Mouse (Mus musculus) midbrain, postnatal 0 days (tissue): ENCODE results near the gene Trp53i11. TPM values are rescaled to one million over a fixed set of nuclear protein-coding genes. Genes with fewer than 3 reads are reported as not detected.

Experiments
- ATAC-seq: fragments of 200-750 bp; cut with Nextera tagmentation; 2 replicates; pipeline ENCODE4 v1.8.0; 2017; ENCODE audit warnings: moderate number of reproducible peaks, mild to moderate bottlenecking, moderate TSS enrichment, moderate library complexity; ENCODE audit not compliant: low FRiP score
- DNase-seq: peaks from one replicate; pipeline ENCODE4 v3.0.0-alpha.2; 2015; ENCODE audit warnings: low spot score
- H3K27ac ChIP-seq: fragments of 300-500 bp; sonication (generic); 2 replicates; pipeline ENCODE4 v1.5.1; 2014; ENCODE audit warnings: low read depth, mild to moderate bottlenecking, low read length, mixed read lengths
- H3K27me3 ChIP-seq: fragments of 300-500 bp; sonication (generic); 2 replicates; pipeline ENCODE4 v1.6.1; 2014; ENCODE audit warnings: low read length, control low read depth, mixed read lengths; ENCODE audit not compliant: insufficient read depth
- H3K36me3 ChIP-seq: fragments of 300-500 bp; sonication (generic); 2 replicates; pipeline ENCODE4 v1.6.1; 2014; ENCODE audit warnings: low read length, control low read depth, mixed read lengths; ENCODE audit not compliant: insufficient read depth
- H3K4me1 ChIP-seq: fragments of 300-500 bp; sonication (generic); 2 replicates; pipeline ENCODE4 v1.6.1; 2014; ENCODE audit warnings: mild to moderate bottlenecking, control low read depth, antibody characterized with exemption, low read length, mixed read lengths; ENCODE audit not compliant: insufficient read depth
- H3K4me2 ChIP-seq: fragments of 300-500 bp; sonication (generic); 2 replicates; pipeline ENCODE4 v1.6.1; 2014; ENCODE audit warnings: low read depth, mild to moderate bottlenecking, low read length, mixed read lengths; ENCODE audit not compliant: poor library complexity, severe bottlenecking
- H3K4me3 ChIP-seq: fragments of 300-500 bp; sonication (generic); 2 replicates; pipeline ENCODE4 v1.5.1; 2014; ENCODE audit warnings: low read depth, mild to moderate bottlenecking, low read length, moderate library complexity
- H3K9ac ChIP-seq: fragments of 300-500 bp; sonication (generic); replicated peaks from 2 replicates; pipeline ENCODE4 v1.6.1; 2014; ENCODE audit warnings: mild to moderate bottlenecking, low read length, moderate library complexity, mixed read lengths; ENCODE audit not compliant: poor library complexity, severe bottlenecking
- H3K9me3 ChIP-seq: fragments of 300-500 bp; sonication (generic); 2 replicates; pipeline ENCODE4 v1.6.1; 2016; ENCODE audit warnings: low read length, control low read depth
- CTCF ChIP-seq: IDR thresholded peaks from 2 replicates; pipeline ENCODE4 v1.5.1; 2016; ENCODE audit warnings: antibody characterized with exemption, mild to moderate bottlenecking
- WGBS: fragments of 180-500 bp; shearing (Covaris S2); extraction: QIAGEN DNeasy Blood & Tissue Kit; methylation state at CpG from one replicate; pipeline ENCODE4 v1.1.7; 2014; 5-methylcytosine and 5-hydroxymethylcytosine counted together
- polyA plus RNA-seq: library from polyadenylated mRNA; unstranded; fragments of >200 nt; fragmentation: Nextera tagmentation; extraction: Ambion mirVana; gene quantifications from 2 replicates; pipeline ENCODE4 v1.2.1, GENCODE M21; 2015
- total RNA-seq: library from RNA; depleted of rRNA; stranded (reverse); fragments of >200 nt; gene quantifications from 2 replicates; pipeline ENCODE4 v1.2.3, GENCODE M21; 2014

Gene Trp53i11
- total and polyA plus RNA-seq, 2 experiments from 2014 or later, result 76.0 to 124 TPM

DNA sequence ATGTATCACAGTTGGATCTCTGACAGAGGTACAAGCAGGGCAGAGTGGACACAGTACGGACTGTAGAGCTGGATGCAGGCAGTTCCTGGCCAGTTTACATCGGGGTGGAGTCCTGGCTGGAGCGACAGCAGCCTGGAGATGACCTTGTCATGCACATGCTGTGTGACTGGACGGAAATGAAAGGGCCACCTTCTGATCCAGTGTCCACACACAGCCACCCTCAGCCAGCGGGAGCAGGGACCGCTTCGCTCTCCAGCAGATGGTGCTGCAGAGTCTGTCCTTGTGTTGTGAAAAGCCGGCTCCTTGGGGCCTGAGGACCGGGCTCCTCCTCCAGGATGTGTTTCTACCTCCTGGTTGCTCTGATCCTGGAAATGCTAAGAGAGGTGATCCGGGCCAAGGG lies 16.3 kb downstream of the Trp53i11 start:
- Histone ChIP-seq H3K9me3 (no peaks in the 10 kb centered on the region), H3K9ac (no peak overlapping the region), H3K27me3 (no peaks in the 10 kb centered on the region), H3K4me1 (no peaks in the 10 kb centered on the region), H3K27ac (no peak overlapping the region), H3K4me3 (no peak overlapping the region), H3K36me3 (peaks cover 4% of the 10 kb centered on the region; the same call in 1 of the 2 replicates), H3K4me2 (no peak overlapping the region)
- peak; percentile 76 for DNase-seq
- WGBS, result 18% methylated on average over 10 of the region's 10 CpGs
- peak; percentile 82 for TF ChIP-seq CTCF
- no peak for ATAC-seq

DNA sequence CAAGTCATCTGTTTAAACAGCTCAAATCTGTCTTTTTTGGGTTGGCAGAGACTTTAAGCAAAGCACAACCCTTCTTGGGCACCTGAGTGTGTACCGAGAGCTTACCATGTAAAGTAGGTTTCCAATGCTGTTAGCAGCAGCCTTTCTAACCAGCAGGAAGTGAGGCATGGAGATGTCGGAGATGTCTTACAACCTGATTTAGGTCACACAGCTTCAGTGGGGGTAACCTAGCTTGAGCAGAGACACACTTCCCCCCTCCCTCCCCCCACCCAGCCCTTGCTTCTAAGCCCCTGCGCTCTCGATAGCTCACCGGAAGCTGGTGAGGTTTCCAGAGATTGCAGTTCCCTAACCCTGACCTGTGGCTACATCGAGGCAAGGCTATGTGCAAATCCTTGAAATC lies 17.2 kb downstream of the Trp53i11 start:
- H3K4me3 ChIP-seq, result no peak overlapping the region
- H3K9me3 ChIP-seq, result no peaks in the 10 kb centered on the region
- no peak for ATAC-seq
- no peaks in the 10 kb centered on the region for H3K27me3 ChIP-seq
- H3K36me3 ChIP-seq, result peaks cover 5% of the 10 kb centered on the region
- no peak overlapping the region for H3K9ac ChIP-seq
- no peak overlapping the region for H3K4me2 ChIP-seq
- no peaks in the 10 kb centered on the region for H3K4me1 ChIP-seq
- no peak for TF ChIP-seq CTCF
- WGBS, result 88% methylated on average over 6 of the region's 6 CpGs
- no peak for DNase-seq
- no peak overlapping the region for H3K27ac ChIP-seq

DNA sequence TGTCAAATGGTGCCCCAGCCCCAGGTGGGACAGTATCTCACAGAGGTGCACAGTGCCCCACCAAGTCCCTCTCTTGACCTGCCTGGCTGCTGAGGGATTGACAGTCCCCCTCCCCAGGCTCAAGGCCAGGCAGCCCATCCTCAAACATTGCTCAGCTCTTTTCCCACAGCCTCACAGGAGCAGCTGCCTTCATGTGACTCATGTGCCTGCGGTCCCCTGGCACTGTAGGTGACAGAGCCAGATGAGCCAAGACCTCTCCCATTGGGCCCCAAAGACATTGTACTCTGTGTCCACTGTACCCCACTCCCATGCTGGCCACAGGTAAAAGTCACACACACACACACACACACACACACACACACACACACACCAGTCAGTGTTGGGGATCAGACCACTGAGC lies 18.8 kb downstream of the Trp53i11 start:
- TF ChIP-seq CTCF, result no peak
- Histone ChIP-seq H3K9me3 (no peaks in the 10 kb centered on the region), H3K9ac (no peak overlapping the region), H3K4me1 (no peaks in the 10 kb centered on the region), H3K36me3 (peaks cover 10% of the 10 kb centered on the region; the same call in 1 of the 2 replicates), H3K27ac (no peak overlapping the region), H3K27me3 (no peaks in the 10 kb centered on the region), H3K4me3 (no peak overlapping the region), H3K4me2 (no peak overlapping the region)
- 100% methylated on average over 1 of the region's 1 CpGs for WGBS
- no peak for DNase-seq
- ATAC-seq, result no peak

GRCm38 (mm10) chr2:93212386-93212785 lies 25.0 kb downstream of the Trp53i11 start:
- peak; percentile 37 for TF ChIP-seq CTCF
- no peak for ATAC-seq

DNA sequence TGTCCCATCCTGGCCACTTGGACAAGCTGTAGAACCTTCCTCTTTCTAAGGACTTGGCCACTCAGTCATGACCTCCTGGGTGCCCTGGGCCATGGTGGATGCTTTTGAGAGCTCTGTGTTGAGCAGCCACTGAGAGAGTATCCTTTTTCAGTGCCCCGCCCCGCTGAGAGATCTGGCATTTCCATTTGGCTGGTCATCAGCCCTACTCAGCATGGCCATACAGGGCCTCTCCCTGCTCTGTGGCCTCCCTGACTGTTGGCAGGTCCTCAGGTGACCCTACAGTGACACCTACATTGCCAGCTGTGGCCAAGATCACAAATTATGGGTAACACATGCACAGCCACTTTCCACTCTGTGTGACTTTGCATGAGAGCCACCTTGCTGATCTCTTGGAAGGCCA lies 25.5 kb downstream of the Trp53i11 start:
- no peak overlapping the region for H3K9ac ChIP-seq
- 98% methylated on average over 2 of the region's 2 CpGs for WGBS
- H3K4me1 ChIP-seq, result no peaks in the 10 kb centered on the region
- no peaks in the 10 kb centered on the region for H3K9me3 ChIP-seq
- no peaks in the 10 kb centered on the region for H3K27me3 ChIP-seq
- H3K36me3 ChIP-seq, result peaks cover 9% of the 10 kb centered on the region; the same call in 1 of the 2 replicates
- no peak overlapping the region for H3K27ac ChIP-seq
- ATAC-seq (no peak), DNase-seq (no peak)
- H3K4me3 ChIP-seq, result no peak overlapping the region
- TF ChIP-seq CTCF, result no peak
- H3K4me2 ChIP-seq, result no peak overlapping the region

More at GRCm38 (mm10) chr2:93212386-93212785, 25.0 kb downstream of the Trp53i11 start:
- 84% methylated on average over 2 of the region's 2 CpGs for WGBS
- H3K4me2 ChIP-seq, result no peak overlapping the region
- H3K9me3 ChIP-seq, result no peaks in the 10 kb centered on the region
- DNase-seq, result no peak
- H3K4me1 ChIP-seq, result no peaks in the 10 kb centered on the region
- no peak overlapping the region for H3K4me3 ChIP-seq
- no peaks in the 10 kb centered on the region for H3K27me3 ChIP-seq
- no peak overlapping the region for H3K9ac ChIP-seq
- peaks cover 10% of the 10 kb centered on the region; the same call in 1 of the 2 replicates for H3K36me3 ChIP-seq
- H3K27ac ChIP-seq, result no peak overlapping the region

GRCm38 (mm10) chr2:93214192-93214591 lies 26.8 kb downstream of the Trp53i11 start:
- peaks cover 6% of the 10 kb centered on the region; the same call in 1 of the 2 replicates for H3K36me3 ChIP-seq
- no peak overlapping the region for H3K4me3 ChIP-seq
- TF ChIP-seq CTCF, result no peak
- no peak for ATAC-seq
- no peaks in the 10 kb centered on the region for H3K27me3 ChIP-seq
- no peak overlapping the region for H3K27ac ChIP-seq
- H3K4me1 ChIP-seq, result no peaks in the 10 kb centered on the region
- H3K4me2 ChIP-seq, result no peak overlapping the region
- H3K9me3 ChIP-seq, result no peaks in the 10 kb centered on the region
- no peak for DNase-seq
- H3K9ac ChIP-seq, result no peak overlapping the region
- 75% methylated on average over 1 of the region's 1 CpGs for WGBS
